Mouse (Mus musculus): ENCODE data around the gene BC030870.

DNA sequence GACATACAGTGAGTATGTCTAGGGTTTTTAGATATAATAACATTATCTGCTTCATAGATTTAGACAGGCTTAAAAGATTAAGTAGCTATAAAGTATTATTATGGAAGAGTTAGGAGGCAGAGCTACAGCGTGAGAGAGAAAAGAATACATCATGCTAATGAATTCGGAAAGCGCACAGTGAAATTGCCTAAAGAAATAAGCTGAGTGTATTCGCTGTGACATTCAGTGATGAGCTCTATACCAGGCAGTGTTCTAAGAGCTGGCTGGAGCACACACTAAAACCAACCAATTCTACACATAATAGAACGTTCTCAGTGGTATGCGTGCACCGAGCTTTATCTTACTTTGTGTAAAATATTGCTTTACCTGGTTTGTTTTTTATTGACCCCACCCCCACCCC lies 25.7 kb downstream of the BC030870 start:
- TF ChIP-seq CTCF (IDR thresholded peaks at IDR 0.05; ENCODE audit: borderline replicate concordance, control insufficient read depth, extremely low read depth, insufficient read depth, low read length, poor library complexity) (no peak), POLR2A (IDR thresholded peaks at IDR 0.05; ENCODE audit: control insufficient read depth, extremely low read depth, insufficient read depth, low read length, poor library complexity) (no peak)

Data from thymus, adult 2 months (tissue).